Mouse (Mus musculus): ENCODE results near the gene Thtpa.

DNA sequence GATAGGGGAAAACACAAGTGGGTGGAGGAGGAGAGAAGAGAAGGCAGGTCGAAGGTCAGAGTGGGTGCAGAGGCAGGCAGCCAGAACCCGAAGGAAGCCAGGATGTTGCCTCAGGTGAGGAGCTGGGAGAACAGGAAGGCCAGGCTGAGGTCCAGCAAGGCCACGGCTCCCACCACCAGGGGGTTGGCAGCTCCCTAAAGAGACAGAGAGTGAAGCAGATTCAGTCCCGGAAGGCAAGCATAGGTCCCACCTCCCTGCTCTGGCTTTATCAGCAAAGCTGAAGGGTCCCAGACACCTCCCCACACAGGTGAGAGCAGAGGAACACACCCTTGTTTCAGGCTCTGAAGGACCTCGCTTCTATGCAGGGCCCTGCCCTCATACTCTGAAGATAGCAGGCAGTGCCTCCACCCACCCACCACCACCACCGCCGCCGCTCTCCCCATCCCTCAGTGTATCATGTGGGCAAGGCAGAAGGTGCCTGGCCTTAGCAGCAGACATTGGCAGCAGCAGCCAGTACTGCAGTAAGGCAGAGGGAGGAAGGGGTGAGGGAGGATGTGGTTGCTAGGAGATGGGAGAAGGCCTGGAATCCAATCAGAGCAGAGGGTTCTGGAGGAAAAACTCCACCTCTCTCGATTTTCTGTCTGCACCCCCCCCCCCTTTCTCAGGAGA lies 13.8 kb downstream of the Thtpa start:
- TF ChIP-seq CTCF (conservative IDR thresholded peaks at IDR 0.05; ENCODE audit: insufficient read depth, insufficient read length, low read depth, low read length) (no peak), POLR2A (IDR thresholded peaks at IDR 0.05; ENCODE audit: low read depth, low read length) (no peak)
